Mouse (Mus musculus) limb, embryonic 14.5 days (tissue): ENCODE results near the gene Mrrf. TPM values are rescaled to one million over a fixed set of nuclear protein-coding genes. Genes with fewer than 3 reads are reported as not detected.

Experiments used
- ATAC-seq: fragments of 200-750 bp; cut with Nextera tagmentation; 2 replicates; pipeline ENCODE4 v1.8.0; 2017; ENCODE audit warnings: low read depth, moderate number of reproducible peaks, moderate TSS enrichment; ENCODE audit not compliant: low FRiP score
- DNase-seq: peaks from one replicate; pipeline ENCODE4 v3.0.0-alpha.2; 2015; ENCODE audit warnings: low spot score
- H3K27ac ChIP-seq: fragments of 300-500 bp; sonication (generic); replicated peaks from 2 replicates; pipeline ENCODE4 v1.5.1; 2014; ENCODE audit warnings: low read depth, mild to moderate bottlenecking, low read length, moderate library complexity, mixed read lengths
- H3K27me3 ChIP-seq: fragments of 300-500 bp; sonication (generic); 2 replicates; pipeline ENCODE4 v1.6.1; 2014; ENCODE audit warnings: low read length, mixed read lengths; ENCODE audit not compliant: control insufficient read depth, insufficient read depth
- H3K36me3 ChIP-seq: fragments of 300-500 bp; sonication (generic); 2 replicates; pipeline ENCODE4 v1.6.1; 2014; ENCODE audit warnings: mild to moderate bottlenecking, low read length, moderate library complexity, mixed read lengths; ENCODE audit not compliant: control insufficient read depth, insufficient read depth
- H3K4me1 ChIP-seq: fragments of 300-500 bp; sonication (generic); 2 replicates; pipeline ENCODE4 v1.6.1; 2014; ENCODE audit warnings: antibody characterized with exemption, low read length, mixed read lengths; ENCODE audit not compliant: control insufficient read depth, insufficient read depth
- H3K4me2 ChIP-seq: fragments of 300-500 bp; sonication (generic); replicated peaks from 2 replicates; pipeline ENCODE4 v1.6.1; 2014; ENCODE audit warnings: low read depth, mild to moderate bottlenecking, low read length, moderate library complexity; ENCODE audit not compliant: severe bottlenecking
- H3K4me3 ChIP-seq: fragments of 300-500 bp; sonication (generic); replicated peaks from 2 replicates; pipeline ENCODE4 v1.5.1; 2014; ENCODE audit warnings: low read length
- H3K9ac ChIP-seq: fragments of 300-500 bp; sonication (generic); 2 replicates; pipeline ENCODE4 v1.6.1; 2014; ENCODE audit warnings: mild to moderate bottlenecking, low read depth, low read length, moderate library complexity; ENCODE audit not compliant: severe bottlenecking
- H3K9me3 ChIP-seq: fragments of 300-500 bp; sonication (generic); 2 replicates; pipeline ENCODE4 v1.6.1; 2016; ENCODE audit warnings: low read length; ENCODE audit not compliant: control insufficient read depth
- POLR2A ChIP-seq: fragments of 200-500 bp; IDR thresholded peaks from 2 replicates; pipeline ENCODE4 v1.8.0; 2012; ENCODE audit warnings: inconsistent platforms, mild to moderate bottlenecking, moderate library complexity, borderline replicate concordance; ENCODE audit not compliant: insufficient read depth, insufficient read length; ENCODE audit errors: extremely low read depth
- whole genome bisulfite sequencing: fragments of 180-500 bp; shearing (Covaris S2); extraction: QIAGEN DNeasy Blood & Tissue Kit; methylation state at CpG from one replicate; pipeline ENCODE4 v1.1.7; 2014; 5-methylcytosine and 5-hydroxymethylcytosine counted together
- polyA plus RNA-seq, 2 experiments: library from polyadenylated mRNA; depleted of rRNA in 1 of 2; stranded (reverse) in 1 of 2; unstranded in 1 of 2; fragments of >200 nt; fragmentation: Nextera tagmentation in 1 of 2; extraction: Ambion mirVana in 1 of 2; gene quantifications; 2 replicates each; pipeline versions ENCODE4 v1.2.1 to v1.2.3; 2012 to 2014

Gene Mrrf
- polyA plus RNA-seq, 2 experiments = 31.0 to 33.0 TPM

DNA sequence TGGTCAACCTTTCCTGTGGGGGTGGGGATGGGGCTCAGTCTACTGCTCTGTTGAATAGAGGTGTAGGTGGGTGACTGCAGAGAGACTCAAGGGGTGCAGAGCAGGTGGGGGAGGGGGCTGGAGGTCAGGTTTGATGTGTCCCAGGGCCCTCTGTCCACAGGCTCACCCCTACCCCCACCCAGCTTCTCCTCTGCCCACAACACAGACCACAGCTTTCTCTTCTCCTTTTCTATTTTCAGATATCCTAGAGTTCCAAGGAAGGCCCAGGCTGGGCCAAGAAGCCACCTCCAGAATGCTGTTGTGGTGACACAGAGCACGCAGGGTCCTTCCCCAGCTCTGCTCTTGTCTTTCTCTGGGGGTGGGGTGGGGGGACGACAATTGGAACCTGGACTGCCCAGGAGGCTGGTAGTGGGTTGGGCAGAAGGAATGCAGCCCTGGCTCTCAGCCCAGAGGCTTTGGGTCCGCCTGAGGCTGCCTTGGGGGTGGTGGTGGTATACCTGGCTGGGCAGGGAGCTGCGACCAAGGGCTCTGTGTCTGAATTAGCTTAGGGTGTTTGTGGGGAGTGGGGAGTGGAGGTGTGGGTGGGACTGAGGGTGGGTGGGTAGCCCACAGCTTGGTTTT lies 80.9 kb downstream of the Mrrf start:
- DNase-seq (no peak), ATAC-seq (no peak)
- no peak overlapping the region for H3K4me3 ChIP-seq
- H3K36me3 ChIP-seq = no peaks in the 10 kb centered on the region
- H3K27me3 ChIP-seq = no peaks in the 10 kb centered on the region
- H3K9ac ChIP-seq = no peak overlapping the region
- H3K27ac ChIP-seq = no peak overlapping the region
- peaks cover 22% of the 10 kb centered on the region for H3K4me1 ChIP-seq
- H3K4me2 ChIP-seq = 0 out of 2 replicates have a peak overlapping the region, but pooled peaks have one; percentile 2
- H3K9me3 ChIP-seq = no peaks in the 10 kb centered on the region
- TF ChIP-seq POLR2A = no peak
- WGBS = 26% methylated on average over 4 of the region's 4 CpGs

DNA sequence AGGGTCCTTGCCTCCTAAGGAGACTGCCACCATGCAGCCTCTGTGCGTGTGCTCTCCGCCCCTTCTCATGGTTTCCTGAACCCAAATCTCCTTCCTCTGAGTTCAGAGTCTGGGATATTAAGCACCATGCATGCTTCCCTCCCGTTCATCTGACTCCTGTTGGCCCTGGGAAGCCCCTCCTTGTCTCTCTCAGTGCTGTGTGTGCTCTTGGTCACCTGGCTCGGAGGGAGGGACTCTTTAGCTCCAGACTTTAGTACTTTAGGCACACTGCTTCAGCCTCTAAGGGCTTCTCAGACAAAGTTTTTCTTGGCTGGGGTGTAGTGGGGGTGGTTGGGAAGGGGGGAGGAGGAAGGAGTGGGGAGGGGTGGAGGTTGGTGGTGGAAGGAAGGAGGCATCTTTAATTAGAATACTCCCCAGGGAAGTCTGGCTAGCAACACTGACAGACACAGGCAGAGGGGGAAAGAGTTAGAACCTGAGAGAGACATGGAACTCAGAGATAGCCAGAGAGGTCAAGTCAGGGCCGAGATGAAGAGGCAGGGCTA lies 81.6 kb downstream of the Mrrf start:
- no peak for TF ChIP-seq POLR2A
- Histone ChIP-seq H3K27me3 (no peaks in the 10 kb centered on the region), H3K9me3 (no peaks in the 10 kb centered on the region), H3K4me3 (no peak overlapping the region), H3K36me3 (no peaks in the 10 kb centered on the region), H3K4me2 (no peak overlapping the region), H3K9ac (no peak overlapping the region), H3K4me1 (peaks cover 20% of the 10 kb centered on the region), H3K27ac (no peak overlapping the region)
- DNase-seq (no peak), ATAC-seq (no peak)
- 41% methylated on average over 5 of the region's 5 CpGs for WGBS

GRCm38 (mm10) chr2:36220106-36220505 lies 83.9 kb downstream of the Mrrf start:
- WGBS = 79% methylated on average over 8 of the region's 8 CpGs
- no peaks in the 10 kb centered on the region for H3K27me3 ChIP-seq
- no peak for DNase-seq
- TF ChIP-seq POLR2A = no peak
- ATAC-seq = no peak
- no peak overlapping the region for H3K4me3 ChIP-seq
- no peaks in the 10 kb centered on the region for H3K36me3 ChIP-seq
- H3K4me1 ChIP-seq = peaks cover 20% of the 10 kb centered on the region
- H3K9me3 ChIP-seq = no peaks in the 10 kb centered on the region
- no peak overlapping the region for H3K4me2 ChIP-seq
- H3K27ac ChIP-seq = no peak overlapping the region
- H3K9ac ChIP-seq = no peak overlapping the region

DNA sequence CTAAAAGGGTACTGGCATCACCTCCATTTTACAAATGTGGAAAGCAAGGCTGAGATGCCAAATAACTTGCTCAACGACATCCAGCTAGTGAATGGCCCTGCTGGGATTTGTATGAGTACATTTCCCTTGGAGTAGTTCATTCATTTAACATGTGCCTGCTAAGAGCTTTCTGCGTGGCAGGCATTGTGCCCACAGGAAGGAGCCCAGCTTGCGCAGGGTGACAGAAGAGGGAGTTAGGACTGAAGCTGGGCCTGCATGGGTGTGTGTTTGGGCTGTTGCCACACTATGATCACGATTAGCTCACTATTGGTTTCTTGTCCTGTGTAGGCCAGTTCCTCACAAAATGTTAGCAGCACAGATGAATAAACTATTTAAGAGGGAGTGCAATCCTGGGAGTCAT lies 84.7 kb downstream of the Mrrf start:
- Histone ChIP-seq H3K36me3 (no peaks in the 10 kb centered on the region), H3K4me1 (peaks cover 20% of the 10 kb centered on the region), H3K9me3 (no peaks in the 10 kb centered on the region), H3K4me3 (no peak overlapping the region), H3K4me2 (no peak overlapping the region), H3K27me3 (no peaks in the 10 kb centered on the region), H3K9ac (no peak overlapping the region), H3K27ac (no peak overlapping the region)
- DNase-seq (no peak), ATAC-seq (no peak)
- WGBS = 55% methylated on average over 4 of the region's 4 CpGs
- TF ChIP-seq POLR2A = no peak

- Histone ChIP-seq H3K4me3 (no peak overlapping the region), H3K4me2 (no peak overlapping the region), H3K4me1 (peaks cover 8% of the 10 kb centered on the region), H3K36me3 (no peaks in the 10 kb centered on the region), H3K9me3 (no peaks in the 10 kb centered on the region), H3K9ac (no peak overlapping the region), H3K27me3 (no peaks in the 10 kb centered on the region), H3K27ac (no peak overlapping the region)
- whole genome bisulfite sequencing = 47% methylated on average over 7 of the region's 7 CpGs
- DNase-seq = no peak
- ATAC-seq = no peak
- no peak for TF ChIP-seq POLR2A
These were observed 86.1 kb downstream of the Mrrf start for GRCm38 (mm10) chr2:36222168-36222848.
